Mouse (Mus musculus): Measurements from ENCODE around the gene Grik4.

Grik4 gene

DNA sequence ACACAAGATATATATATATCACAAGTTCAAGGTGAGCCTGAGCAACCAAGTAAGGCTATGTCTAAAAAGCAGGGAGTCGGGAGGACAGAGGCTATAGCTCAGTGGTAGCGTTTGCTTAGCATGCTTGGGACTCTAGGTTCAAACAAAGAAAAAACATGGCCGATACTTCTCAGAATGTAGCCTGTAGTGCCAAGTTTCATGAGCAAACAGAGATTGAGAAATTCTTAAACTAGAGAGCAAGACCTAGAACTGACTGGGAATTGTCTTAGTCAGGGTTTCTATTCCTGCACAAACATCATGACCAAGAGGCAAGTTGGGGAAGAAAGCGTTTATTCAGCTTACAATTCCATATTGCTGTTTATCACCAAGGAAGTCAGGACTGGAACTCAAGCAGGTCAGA is 468.1 kb downstream of the Grik4 start:
- no peak for DNase-seq

DNA sequence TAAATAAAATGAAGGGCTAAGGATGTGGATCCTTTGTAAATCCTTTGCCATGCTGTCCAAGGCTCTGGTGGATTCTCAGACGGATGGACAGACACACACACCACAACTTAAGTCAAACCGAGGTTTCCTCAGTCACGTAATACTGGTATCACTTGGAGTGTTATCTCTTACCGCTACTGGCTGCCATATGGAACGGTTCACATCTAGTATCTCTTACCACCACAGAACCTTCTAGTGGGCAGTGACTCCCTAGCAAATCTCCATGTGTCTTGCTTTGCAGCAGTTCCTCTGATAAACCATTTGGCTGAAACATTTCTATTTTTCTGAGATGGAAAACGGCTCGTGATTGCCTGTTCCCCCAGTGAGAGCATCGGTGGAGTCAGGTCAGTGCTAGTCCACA is 470.0 kb downstream of the Grik4 start:
- DNase-seq: no peak

DNA sequence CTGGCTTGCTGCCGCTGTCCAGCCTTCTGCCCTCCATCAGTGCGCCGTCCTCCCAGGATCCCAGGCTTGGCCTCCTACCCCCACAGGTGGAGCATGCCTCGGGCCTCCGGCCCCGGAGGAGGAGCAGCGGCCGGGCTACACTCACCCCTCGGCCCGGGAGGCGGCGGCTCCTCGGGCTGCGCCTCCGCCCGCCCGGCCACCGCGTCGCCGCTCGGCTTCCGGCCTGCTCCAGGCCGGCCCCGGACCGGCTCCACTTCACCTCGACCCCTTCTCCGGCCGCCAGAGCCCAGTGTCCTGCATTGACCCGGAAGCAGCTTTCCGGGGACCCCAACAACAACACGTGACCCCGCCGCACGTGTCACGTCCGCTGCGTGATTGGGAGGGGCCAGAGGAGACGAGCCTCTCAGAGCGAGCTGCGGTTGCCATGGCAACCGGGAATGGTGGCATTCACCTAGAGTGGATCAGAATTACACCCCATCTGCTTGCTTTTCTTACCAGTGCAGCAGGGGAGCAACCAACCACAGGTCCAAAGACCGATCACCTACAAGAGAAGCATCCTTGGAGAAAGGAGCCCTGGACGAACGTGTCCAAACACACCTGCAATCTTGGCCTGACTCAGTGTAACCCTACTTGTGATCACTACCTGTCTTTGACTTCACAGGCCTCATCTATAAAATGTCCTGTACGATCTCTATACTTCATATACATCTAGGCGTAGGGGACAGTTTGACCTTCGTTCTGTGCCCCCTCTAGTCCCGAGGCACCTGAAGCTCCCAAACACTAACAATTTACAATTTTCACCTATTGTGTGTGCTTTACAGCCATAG is 472.2 kb downstream of the Grik4 start:
- peak; percentile 86 for DNase-seq

DNA sequence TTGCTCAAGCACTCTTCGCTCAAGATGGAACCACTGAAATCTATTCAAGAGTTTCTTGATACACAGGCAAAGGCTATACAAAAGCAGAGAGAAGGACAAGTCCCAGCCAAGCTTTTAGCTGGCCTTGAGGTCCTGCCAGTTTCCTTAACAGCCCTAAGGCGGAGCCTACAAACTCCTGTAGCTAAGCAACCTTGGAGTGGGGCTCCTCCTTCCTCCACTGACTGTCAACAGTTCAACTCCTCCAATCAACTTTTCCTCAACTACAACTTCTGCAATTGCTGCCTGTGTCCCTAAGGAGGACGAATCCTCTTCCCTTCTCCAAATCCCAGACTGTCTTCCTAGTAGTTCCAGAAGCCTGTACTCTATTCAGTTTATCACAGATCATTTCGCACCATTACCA is 473.1 kb downstream of the Grik4 start:
- DNase-seq: peak; percentile 58

DNA sequence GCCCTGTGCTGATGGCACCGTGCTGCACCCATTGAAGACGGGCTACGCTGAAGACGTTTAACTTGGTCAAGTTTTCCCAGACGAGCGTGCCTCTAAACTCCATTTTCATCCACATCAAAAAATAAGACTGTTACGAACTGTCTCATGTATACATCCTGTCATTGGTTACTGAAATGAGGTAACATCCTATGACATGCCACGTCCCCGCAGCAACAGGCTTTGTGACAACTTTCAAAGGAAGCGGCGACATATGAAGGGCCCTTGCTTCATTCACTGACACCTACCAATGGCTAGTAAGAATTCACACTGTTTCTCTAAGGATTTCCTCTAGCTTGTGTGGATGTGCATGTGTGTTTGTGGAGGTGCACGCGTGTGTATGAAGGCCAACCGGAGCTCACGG is 475.0 kb downstream of the Grik4 start:
- DNase-seq: no peak

DNA sequence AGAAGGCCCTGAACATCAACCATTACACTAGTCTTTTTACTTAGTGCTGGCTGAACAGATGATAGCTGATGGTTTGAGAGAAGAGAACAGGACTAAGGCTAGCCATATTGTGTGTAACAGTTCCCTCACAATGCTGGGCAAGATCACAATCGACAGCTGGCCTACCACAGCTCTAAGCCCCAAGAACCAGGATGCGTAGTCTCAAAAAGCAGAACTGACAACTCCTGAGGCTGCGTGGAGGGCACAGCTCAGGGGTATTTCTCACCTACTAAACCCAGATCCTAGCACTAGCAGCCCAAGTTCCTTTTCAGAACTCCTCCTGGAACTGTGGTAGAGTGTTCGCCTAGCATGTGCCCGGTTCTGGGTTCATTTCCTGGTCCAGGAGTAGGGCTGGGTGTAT is 475.9 kb downstream of the Grik4 start:
- DNase-seq: no peak
